Mouse (Mus musculus): Measurements from ENCODE around the gene Armh3.

Armh3 gene

DNA sequence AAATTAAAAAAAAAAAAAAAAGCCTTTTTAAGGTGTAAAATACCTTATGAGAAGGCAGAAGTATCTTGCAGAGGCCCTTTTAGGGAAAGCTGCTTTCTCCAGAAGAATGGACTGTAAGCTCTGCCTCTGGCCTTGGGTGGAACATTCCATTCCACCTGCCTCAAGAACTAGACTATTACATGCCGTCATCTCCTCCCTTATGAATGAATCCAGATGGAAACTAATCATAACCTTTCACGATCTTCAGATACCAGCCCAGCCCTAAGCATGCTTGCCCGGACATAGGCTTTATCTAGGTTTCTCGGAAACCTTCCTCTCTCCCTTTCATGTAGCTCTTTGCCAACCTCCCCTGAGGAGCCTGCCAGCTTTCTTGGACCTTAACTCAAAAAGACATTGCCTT lies 210.0 kb downstream of the Armh3 start:
- DNase-seq (ENCODE audit: low spot score): no peak

DNA sequence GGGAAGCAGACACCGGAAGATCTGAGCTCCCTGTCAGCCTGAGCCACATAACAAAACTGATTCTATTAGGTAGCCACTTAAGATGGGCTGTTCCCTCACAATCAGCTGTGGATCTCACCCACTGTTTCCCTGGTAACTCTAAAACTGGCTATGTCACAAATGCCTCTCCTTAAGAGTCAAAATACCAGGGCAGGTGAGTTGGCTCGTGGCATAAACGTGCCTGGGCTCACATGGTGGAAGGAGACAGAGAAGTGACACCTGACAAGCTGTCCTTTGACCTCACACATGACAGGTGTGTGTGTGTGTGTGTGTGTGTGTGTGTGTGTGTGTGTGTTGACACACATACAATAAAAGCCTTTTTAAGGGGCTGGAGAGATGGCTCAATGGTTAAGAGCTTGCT lies 210.8 kb downstream of the Armh3 start:
- DNase-seq (ENCODE audit: low spot score): no peak

DNA sequence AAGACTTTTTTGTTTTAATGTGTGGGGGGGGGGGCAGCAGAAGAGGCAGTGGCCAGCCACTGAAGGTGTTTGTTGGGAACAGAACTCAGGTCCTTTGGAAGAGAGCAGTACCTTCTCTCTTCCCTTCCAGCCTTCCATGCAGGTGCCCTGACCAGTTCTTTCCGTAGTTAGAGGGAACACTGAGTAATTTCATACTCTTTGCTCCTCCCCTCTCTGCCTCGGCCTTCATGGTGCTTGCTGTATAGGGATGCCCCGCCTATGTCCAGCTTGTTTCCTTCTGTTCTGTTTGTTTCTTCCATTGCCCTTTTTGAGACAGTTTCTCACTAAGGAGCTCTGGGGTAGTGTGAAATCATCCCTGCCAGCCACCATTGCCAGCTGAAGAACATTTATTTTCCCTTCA lies 212.8 kb downstream of the Armh3 start:
- no peak for DNase-seq (ENCODE audit: low spot score)

DNA sequence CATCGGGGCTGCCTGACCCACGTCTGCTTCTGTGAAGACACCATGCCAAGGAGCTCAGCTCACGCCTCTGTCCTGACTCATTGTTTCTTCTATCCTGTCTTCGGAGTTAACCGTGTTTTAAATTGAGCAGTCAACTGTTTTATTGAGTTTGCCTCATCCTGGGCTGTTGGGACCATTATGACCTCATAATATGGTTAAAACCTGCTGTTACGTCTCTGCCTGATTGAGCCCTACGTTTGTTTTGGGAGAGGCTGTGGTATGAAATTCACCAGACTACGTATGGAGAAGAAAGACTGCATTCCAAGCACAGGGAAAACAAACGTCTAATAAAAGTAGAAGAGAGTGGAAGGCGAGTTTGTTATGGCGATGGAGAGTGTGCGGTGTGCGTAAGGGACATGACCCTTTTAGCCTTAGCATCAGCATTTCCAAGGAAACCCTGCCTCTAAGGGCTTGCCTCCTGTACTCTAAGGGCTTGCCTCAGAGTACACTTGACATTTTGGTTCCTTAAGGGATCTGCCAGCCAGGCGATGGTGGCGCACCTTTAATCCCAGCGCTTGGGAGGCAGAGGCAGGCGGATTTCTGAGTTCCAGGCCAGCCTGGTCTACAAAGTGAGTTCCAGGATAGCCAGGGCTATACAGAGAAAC lies 214.2 kb downstream of the Armh3 start:
- no peak for DNase-seq (ENCODE audit: low spot score)

DNA sequence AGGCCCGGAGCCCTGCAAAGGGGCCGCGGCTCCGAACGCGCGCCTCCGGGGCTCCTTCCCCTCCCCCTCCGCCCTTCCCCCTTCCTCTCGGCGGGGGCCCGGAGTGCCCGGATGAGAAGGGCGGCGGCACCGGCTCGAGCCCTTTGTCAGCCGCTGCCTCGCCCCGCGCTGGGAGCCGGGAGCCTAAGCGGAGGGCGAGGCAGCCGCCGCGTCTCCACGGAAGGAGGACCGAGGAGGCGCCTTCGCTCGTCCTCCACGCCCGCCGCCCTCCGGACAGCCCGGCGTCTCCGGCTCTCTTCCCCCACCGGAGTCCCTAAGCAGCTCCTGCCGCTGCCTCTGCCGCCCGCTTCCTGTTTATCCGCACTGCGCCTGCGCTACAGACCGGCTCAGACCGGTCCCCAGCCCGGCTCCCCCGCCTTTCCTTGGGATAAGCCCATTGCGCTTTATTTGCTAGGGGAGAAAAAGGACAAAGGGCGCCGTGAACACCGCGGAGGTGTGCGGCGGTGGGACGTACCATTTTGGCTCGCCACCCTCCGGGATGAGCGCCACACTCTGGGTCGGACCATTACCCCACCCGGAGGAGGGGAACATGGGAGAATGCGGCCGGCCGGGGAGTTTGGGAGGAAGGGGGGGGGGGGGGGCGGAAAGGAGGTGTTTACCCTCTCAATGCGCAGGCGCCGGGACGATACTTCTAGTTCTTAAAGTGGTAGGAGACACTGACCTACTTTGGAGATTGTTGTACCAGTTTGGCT lies 214.9 kb downstream of the Armh3 start, which contains the start of gene Mgea5:
Gene Mgea5, minus strand, starts transcription at position 657 of the 752 bp plus-strand sequence.
- DNase-seq (ENCODE audit: low spot score): peak; percentile 97

DNA sequence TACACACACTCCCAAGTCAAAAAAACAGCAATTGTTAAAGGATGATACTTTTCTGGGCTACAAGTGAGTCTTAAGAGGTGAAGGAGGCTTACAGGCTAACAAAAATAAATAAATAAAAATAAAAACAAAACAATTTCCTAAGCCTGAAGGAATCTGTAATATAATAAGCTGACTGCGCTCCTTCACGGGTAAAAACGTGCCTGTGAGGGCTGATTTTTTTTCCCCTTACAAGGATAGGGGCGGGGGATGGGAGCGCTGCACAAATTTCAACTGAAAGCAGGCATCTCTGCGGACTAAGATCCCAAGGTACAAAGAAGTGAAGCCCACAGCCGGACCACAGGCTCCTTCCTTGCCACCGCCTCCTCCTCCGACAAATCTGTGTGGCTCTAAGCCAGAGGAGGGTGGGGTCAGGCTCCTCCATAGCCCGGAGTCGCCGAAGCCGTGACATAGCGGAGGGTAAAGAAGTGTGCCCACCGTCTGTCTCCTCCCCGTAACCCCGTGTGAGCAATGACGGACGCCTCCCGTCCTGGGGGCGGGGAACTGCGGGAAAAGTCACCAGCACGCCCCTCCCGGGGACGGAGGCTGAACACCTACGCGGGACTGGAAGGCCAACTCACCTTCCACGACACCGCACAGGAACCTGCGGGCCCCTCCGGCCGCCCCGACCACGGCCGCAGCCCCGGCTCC lies 215.8 kb downstream of the Armh3 start:
- DNase-seq (ENCODE audit: low spot score): peak; percentile 74

DNA sequence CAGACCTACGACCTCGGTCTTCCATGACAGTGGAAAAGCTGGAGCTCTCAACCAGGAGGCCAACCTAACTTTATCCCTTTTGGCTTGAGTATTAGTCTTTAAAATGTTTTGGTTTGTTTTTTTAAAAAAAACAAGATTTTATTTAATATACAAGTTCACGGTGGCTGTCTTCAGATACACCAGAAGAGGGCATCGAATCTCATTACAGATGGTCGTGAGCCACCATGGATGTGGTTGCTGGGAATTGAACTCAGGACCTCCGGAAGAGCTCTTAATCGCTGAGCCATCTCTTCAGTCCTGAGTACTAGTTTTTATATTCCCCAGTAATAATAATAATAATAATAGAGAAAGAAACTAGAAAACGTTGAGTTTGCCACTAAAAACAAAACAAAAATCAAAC lies 216.6 kb downstream of the Armh3 start:
- DNase-seq (ENCODE audit: low spot score): no peak

DNA sequence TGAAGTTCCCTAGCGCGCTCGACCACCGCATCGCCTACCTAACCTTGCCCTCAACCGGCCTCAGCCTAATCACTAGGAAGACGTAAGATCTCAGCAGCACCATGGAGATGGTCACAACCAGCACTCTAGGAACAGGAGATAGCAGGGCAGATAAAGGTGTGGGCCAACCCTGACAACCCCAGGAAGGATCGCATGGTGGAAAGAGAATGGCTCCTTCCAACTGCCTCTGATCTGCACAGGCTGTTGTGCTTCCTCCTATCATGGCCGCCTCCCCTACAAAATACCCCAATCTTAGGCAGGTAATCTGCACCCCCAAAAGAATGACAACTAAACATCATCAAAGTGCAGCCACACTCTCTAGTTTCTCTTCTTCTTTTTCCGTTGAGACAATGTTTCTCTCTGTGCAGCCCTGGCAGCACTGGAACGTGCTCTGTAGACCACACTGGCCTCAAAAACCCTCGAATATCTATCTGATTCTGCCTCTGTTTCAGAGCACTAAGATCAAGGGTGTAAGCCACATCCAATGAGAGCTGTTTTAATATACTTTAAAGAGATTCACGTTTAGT lies 217.9 kb downstream of the Armh3 start:
- no peak for DNase-seq (ENCODE audit: low spot score)

DNA sequence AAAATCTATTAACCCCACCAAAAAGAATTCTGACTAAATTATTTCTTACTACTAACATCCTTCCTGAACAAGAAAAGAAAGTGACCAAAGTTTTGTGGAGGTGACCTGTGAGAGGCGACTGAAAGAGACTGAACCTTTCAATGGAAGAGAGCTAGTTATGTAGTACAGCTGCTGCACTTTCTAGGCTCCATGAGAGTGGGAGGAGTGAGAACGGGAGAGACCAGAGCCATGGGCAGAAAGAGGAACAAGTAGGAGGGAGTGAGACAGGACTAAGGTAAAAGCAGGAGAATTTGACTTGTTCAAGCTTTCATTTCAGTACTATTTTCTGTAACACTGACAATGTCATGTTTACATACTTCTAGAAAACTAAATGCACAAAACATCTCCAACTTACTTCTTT lies 222.8 kb downstream of the Armh3 start:
- no peak for DNase-seq (ENCODE audit: low spot score)

DNA sequence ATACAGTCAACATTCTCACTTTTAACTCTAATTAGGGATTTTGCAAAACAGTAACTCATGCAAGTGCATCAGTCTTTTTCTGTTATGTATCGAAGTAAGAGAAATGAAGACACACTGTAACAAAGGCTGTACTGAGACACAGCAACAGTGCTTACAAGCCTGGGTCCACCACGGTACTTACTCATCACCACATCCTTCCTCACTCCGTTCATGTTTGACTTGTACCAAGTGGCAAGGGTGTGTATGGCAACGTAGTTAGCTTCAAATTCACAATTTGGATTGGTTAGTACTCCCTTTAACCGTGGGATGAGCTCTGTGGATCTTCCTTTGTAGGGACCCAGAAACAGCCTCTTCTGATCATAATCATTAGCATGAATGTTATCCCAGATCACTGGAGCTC lies 226.8 kb downstream of the Armh3 start:
- no peak for DNase-seq (ENCODE audit: low spot score)
